12 mouse cellular contexts compared by ENCODE assay signal in genomic region chr12:89148974-89149411, GRCm38 (mm10).
DNase-seq lines count a peak whose midpoint lies in the region; ATAC-seq and TF ChIP-seq lines count a peak whose summit lies in the region.
"Had no signal": no experiment of that assay in that cellular context is flagged by ENCODE, and none has a peak within 500 bp of the region (broad histone marks: within the 10 kb centered on the region; RNA-seq: fewer than 3 reads in every experiment).

No protein-coding gene starts in this region.

- no peaks in the 10 kb centered on the region for H3K27me3 ChIP-seq in forebrain, embryonic 12.5 days
- no peaks in the 10 kb centered on the region for H3K27me3 ChIP-seq in limb, embryonic 10.5 days (ENCODE audit: low read depth, poor library complexity, severe bottlenecking)
- no peaks in the 10 kb centered on the region for H3K27me3 ChIP-seq in neural tube, embryonic 15.5 days (replicated peaks)
- no peaks in the 10 kb centered on the region for H3K27me3 ChIP-seq in kidney, adult 2 months (replicated peaks; ENCODE audit: control insufficient read depth, insufficient read depth, low read length)
- no peaks in the 10 kb centered on the region for H3K27me3 ChIP-seq in cerebellum, adult 2 months (ENCODE audit: control insufficient read depth, insufficient read depth, low read length)
- H3K27me3 ChIP-seq: Patski had no signal

- H3K9me3 ChIP-seq in forebrain, embryonic 12.5 days, result no peaks in the 10 kb centered on the region
- no peaks in the 10 kb centered on the region for H3K9me3 ChIP-seq in limb, embryonic 10.5 days (replicated peaks)
- no peaks in the 10 kb centered on the region for H3K9me3 ChIP-seq in neural tube, embryonic 15.5 days (replicated peaks)

- no peak for TF ChIP-seq CTCF in left cerebral cortex, adult 2 months (IDR thresholded peaks at IDR 0.05)
- TF ChIP-seq CTCF in kidney, adult 2 months (conservative IDR thresholded peaks at IDR 0.05; ENCODE audit: insufficient read depth, insufficient read length, low read depth, low read length), result no peak
- TF ChIP-seq CTCF in cerebellum, adult 2 months (IDR thresholded peaks at IDR 0.05; ENCODE audit: borderline replicate concordance, insufficient read depth, low read depth, low read length), result no peak

- H3K9ac ChIP-seq in forebrain, embryonic 12.5 days, result no peak overlapping the region
- H3K9ac ChIP-seq in neural tube, embryonic 15.5 days (replicated peaks), result no peak overlapping the region

- H3K36me3 ChIP-seq in forebrain, embryonic 12.5 days (replicated peaks), result no peaks in the 10 kb centered on the region
- H3K36me3 ChIP-seq in limb, embryonic 10.5 days, result no peaks in the 10 kb centered on the region
- H3K36me3 ChIP-seq in neural tube, embryonic 15.5 days, result no peaks in the 10 kb centered on the region
- no peaks in the 10 kb centered on the region for H3K36me3 ChIP-seq in kidney, adult 2 months (ENCODE audit: control insufficient read depth, insufficient read depth, low read length)

- H3K4me1 ChIP-seq in forebrain, embryonic 12.5 days, result peaks cover 19% of the 10 kb centered on the region
- H3K4me1 ChIP-seq in limb, embryonic 10.5 days, result peaks cover 8% of the 10 kb centered on the region; the same call in 1 of the 2 replicates
- peaks cover 14% of the 10 kb centered on the region for H3K4me1 ChIP-seq in neural tube, embryonic 15.5 days
- no peaks in the 10 kb centered on the region for H3K4me1 ChIP-seq in kidney, adult 2 months (ENCODE audit: control insufficient read depth, insufficient read depth, low read length)
- no peaks in the 10 kb centered on the region for H3K4me1 ChIP-seq in cerebellum, adult 2 months (ENCODE audit: control insufficient read depth, insufficient read depth, low read length)

- no peak for TF ChIP-seq POLR2A in kidney, adult 2 months (IDR thresholded peaks at IDR 0.05; ENCODE audit: low read depth, low read length)
- no peak for TF ChIP-seq POLR2A in cerebellum, adult 2 months (IDR thresholded peaks at IDR 0.05; ENCODE audit: borderline replicate concordance, insufficient read depth, low read length)

- intact Hi-C loops in left cerebral cortex, adult 2 months (cut with DNase I), result no loop called here

- ATAC-seq in forebrain, embryonic 12.5 days (ENCODE audit: low FRiP score), result peak; percentile 92
- ATAC-seq in neural tube, embryonic 15.5 days (ENCODE audit: low FRiP score), result peak; percentile 84
- ATAC-seq: Patski had no signal

- 10% methylated on average over 3 of the region's 3 CpGs for WGBS in forebrain, embryonic 12.5 days
- WGBS in limb, embryonic 10.5 days, result 30% methylated on average over 3 of the region's 3 CpGs
- 3% methylated on average over 3 of the region's 3 CpGs for WGBS in neural tube, embryonic 15.5 days
- 21% methylated on average over 3 of the region's 3 CpGs for WGBS in kidney, adult 2 months
- 26% methylated on average over 3 of the region's 3 CpGs for WGBS in cerebellum, adult 2 months

- H3K27ac ChIP-seq in left cerebral cortex, adult 2 months, result peak overlapping the region; percentile 44; the same call in 1 of the 2 replicates
- H3K27ac ChIP-seq in forebrain, embryonic 12.5 days, result peak overlapping the region; percentile 71
- no peak overlapping the region for H3K27ac ChIP-seq in limb, embryonic 10.5 days
- peak overlapping the region; percentile 76 for H3K27ac ChIP-seq in neural tube, embryonic 15.5 days (replicated peaks)
- H3K27ac ChIP-seq in kidney, adult 2 months (ENCODE audit: insufficient read depth, low read depth, low read length), result no peak overlapping the region
- H3K27ac ChIP-seq in cerebellum, adult 2 months (ENCODE audit: insufficient read depth, low read length), result no peak overlapping the region

- peak overlapping the region; percentile 24 for H3K4me2 ChIP-seq in forebrain, embryonic 12.5 days
- peak overlapping the region; percentile 5; the same call in 1 of the 2 replicates for H3K4me2 ChIP-seq in neural tube, embryonic 15.5 days

- DNase-seq in left cerebral cortex, adult 2 months (ENCODE audit: extremely low spot score in 1 of 2, low spot score in 2 of 2), result peak in 1 of 2 experiments; percentile 22
- no peak for DNase-seq in left cerebral cortex, adult 11 months (ENCODE audit: low spot score)
- peak; percentile 34 for DNase-seq in limb, embryonic 10.5 days (ENCODE audit: low spot score)
- no peak for DNase-seq in ovary, adult 18-20 months (ENCODE audit: low spot score)
- DNase-seq in kidney, adult 2 months, result no peak
- DNase-seq in cerebellum, adult 2 months, result no peak
- DNase-seq: gastrocnemius, postnatal 36 days; heart, postnatal 36 days; kidney, postnatal 14 days had no signal

- no peak overlapping the region for H3K4me3 ChIP-seq in left cerebral cortex, adult 2 months
- no peak overlapping the region for H3K4me3 ChIP-seq in forebrain, embryonic 12.5 days (replicated peaks)
- no peak overlapping the region for H3K4me3 ChIP-seq in limb, embryonic 10.5 days
- no peak overlapping the region for H3K4me3 ChIP-seq in neural tube, embryonic 15.5 days (replicated peaks)
- H3K4me3 ChIP-seq in kidney, adult 2 months (ENCODE audit: insufficient read depth, low read depth, low read length), result no peak overlapping the region
- no peak overlapping the region for H3K4me3 ChIP-seq in cerebellum, adult 2 months (replicated peaks; ENCODE audit: insufficient read depth, low read depth, low read length)

Comparison
In these comparisons a context has a peak if more than half of its experiments do, and no peak if none do; other contexts are left out.
1. H3K27ac ChIP-seq: peak in left cerebral cortex, adult 2 months (single experiment), forebrain, embryonic 12.5 days (single experiment) and neural tube, embryonic 15.5 days (single experiment); none in limb, embryonic 10.5 days (single experiment), kidney, adult 2 months (single experiment) and cerebellum, adult 2 months (single experiment).